Mouse (Mus musculus) ES-E14 (cell line): ENCODE measurements around the gene Arf5.

ENCODE experiments used
- MAFK ChIP-seq: IDR thresholded peaks from 2 replicates; pipeline ENCODE4 v1.6.1; 2014; ENCODE audit warnings: mild to moderate bottlenecking, low read depth, low read length, inconsistent platforms; ENCODE audit not compliant: insufficient read depth
- ZC3H11A ChIP-seq: IDR thresholded peaks from 2 replicates; pipeline ENCODE4 v1.6.1; 2012; ENCODE audit warnings: low read depth, mild to moderate bottlenecking, inconsistent platforms, low read length, borderline replicate concordance

DNA sequence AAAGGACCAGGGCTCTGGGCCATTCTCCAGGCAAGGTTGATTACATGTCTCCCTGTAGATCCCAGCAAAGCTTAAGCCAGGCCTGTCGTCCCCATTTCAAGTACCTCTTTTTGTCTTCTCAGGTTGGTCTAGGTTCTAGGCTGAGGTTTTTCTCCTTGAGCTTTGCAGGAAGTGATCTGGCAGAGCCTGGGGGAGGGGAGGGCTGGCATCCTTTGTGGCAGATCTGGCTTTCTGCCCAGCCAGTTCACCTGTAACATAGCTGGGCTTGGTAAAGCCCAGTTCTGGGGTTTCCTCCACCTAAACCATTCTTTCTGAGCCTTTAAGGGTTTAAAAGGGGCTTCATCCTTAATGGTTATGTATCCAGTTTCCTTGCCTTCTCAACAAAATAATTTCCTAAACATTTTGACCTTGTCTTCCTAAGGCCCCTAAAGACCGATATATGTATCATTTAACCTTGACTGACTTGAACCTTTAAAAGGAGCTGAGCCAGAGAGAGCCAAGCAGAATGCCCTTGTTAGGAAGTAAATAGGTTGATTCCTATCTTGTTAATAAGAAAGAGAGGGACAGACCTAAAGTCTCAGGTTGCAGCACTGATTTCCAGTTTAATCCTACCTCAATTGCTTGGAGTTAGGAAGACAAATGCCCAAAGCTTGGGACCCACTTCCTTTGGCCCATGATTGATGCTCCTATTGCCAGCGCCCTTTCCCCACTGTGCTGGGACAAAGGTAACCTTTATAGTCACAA, 3.9 kb downstream of the Arf5 start, which contains the start of gene Fscn3:
- TF ChIP-seq ZC3H11A (no peak), MAFK (no peak)
